Mouse (Mus musculus): ENCODE data around the gene Bcl2l15. TPM values are rescaled to one million over a fixed set of nuclear protein-coding genes. Genes with fewer than 3 reads are reported as not detected.
A peak's percentile ranks its signal among the peaks of the same experiment; 100 is the strongest.
"Not testable (repeated sequence)": the region's sequence is repeated elsewhere in the genome, so short reads cannot be mapped to it uniquely, and the experiment has no call there.

The Bcl2l15 gene
- polyA plus RNA-seq, 1 experiment, result 91.7 TPM

GRCm38 (mm10) chr3:103809799-103810150 is 22.6 kb upstream of the Bcl2l15 start:
- no peak for TF ChIP-seq POLR2A (IDR thresholded peaks at IDR 0.05; ENCODE audit: borderline replicate concordance, insufficient read depth, low read length)
- no peak for TF ChIP-seq CTCF (IDR thresholded peaks at IDR 0.05; ENCODE audit: borderline replicate concordance, insufficient read depth, low read depth, low read length)
- Histone ChIP-seq H3K27ac (ENCODE audit: insufficient read depth, low read length) (peak overlapping the region; percentile 91), H3K27me3 (ENCODE audit: control insufficient read depth, insufficient read depth, low read length) (no peaks in the 10 kb centered on the region), H3K4me1 (ENCODE audit: control insufficient read depth, insufficient read depth, low read length) (peaks cover 4% of the 10 kb centered on the region; the same call in 1 of the 2 replicates), H3K4me3 (replicated peaks; ENCODE audit: insufficient read depth, low read depth, low read length) (peak overlapping the region; percentile 91)
- 2% methylated on average over 14 of the region's 14 CpGs for WGBS
- DNase-seq, result no peak

GRCm38 (mm10) chr3:103810967-103811366 is 21.4 kb upstream of the Bcl2l15 start:
- no peak overlapping the region for H3K4me3 ChIP-seq (replicated peaks; ENCODE audit: insufficient read depth, low read depth, low read length)
- H3K27me3 ChIP-seq (ENCODE audit: control insufficient read depth, insufficient read depth, low read length), result no peaks in the 10 kb centered on the region
- no peak for DNase-seq
- 88% methylated on average over 6 of the region's 6 CpGs for WGBS
- peaks cover 4% of the 10 kb centered on the region; the same call in 1 of the 2 replicates for H3K4me1 ChIP-seq (ENCODE audit: control insufficient read depth, insufficient read depth, low read length)
- no peak overlapping the region for H3K27ac ChIP-seq (ENCODE audit: insufficient read depth, low read length)
- no peak for TF ChIP-seq CTCF (IDR thresholded peaks at IDR 0.05; ENCODE audit: borderline replicate concordance, insufficient read depth, low read depth, low read length)
- no peak for TF ChIP-seq POLR2A (IDR thresholded peaks at IDR 0.05; ENCODE audit: borderline replicate concordance, insufficient read depth, low read length)

- DNase-seq, result no peak
- no peak overlapping the region for H3K27ac ChIP-seq (ENCODE audit: insufficient read depth, low read length)
- TF ChIP-seq CTCF (IDR thresholded peaks at IDR 0.05; ENCODE audit: borderline replicate concordance, insufficient read depth, low read depth, low read length) (peak; percentile 41; the same call in 1 of the 2 replicates), POLR2A (IDR thresholded peaks at IDR 0.05; ENCODE audit: borderline replicate concordance, insufficient read depth, low read length) (no peak)
- no peak overlapping the region for H3K4me3 ChIP-seq (replicated peaks; ENCODE audit: insufficient read depth, low read depth, low read length)
- no peaks in the 10 kb centered on the region for H3K4me1 ChIP-seq (ENCODE audit: control insufficient read depth, insufficient read depth, low read length)
- H3K27me3 ChIP-seq (ENCODE audit: control insufficient read depth, insufficient read depth, low read length), result no peaks in the 10 kb centered on the region
These were observed 4.9 kb upstream of the Bcl2l15 start for GRCm38 (mm10) chr3:103827548-103827947.

GRCm38 (mm10) chr3:103829036-103829435 is 3.4 kb upstream of the Bcl2l15 start:
- Histone ChIP-seq H3K27me3 (ENCODE audit: control insufficient read depth, insufficient read depth, low read length) (no peaks in the 10 kb centered on the region), H3K4me3 (replicated peaks; ENCODE audit: insufficient read depth, low read depth, low read length) (no peak overlapping the region), H3K27ac (ENCODE audit: insufficient read depth, low read length) (no peak overlapping the region), H3K4me1 (ENCODE audit: control insufficient read depth, insufficient read depth, low read length) (no peaks in the 10 kb centered on the region)
- 88% methylated on average over 3 of the region's 3 CpGs for WGBS
- DNase-seq, result no peak
- TF ChIP-seq CTCF (IDR thresholded peaks at IDR 0.05; ENCODE audit: borderline replicate concordance, insufficient read depth, low read depth, low read length), result no peak

GRCm38 (mm10) chr3:103830681-103831080 is 1.7 kb upstream of the Bcl2l15 start:
- H3K27ac ChIP-seq (ENCODE audit: insufficient read depth, low read length); DNase-seq; H3K4me1 ChIP-seq (ENCODE audit: control insufficient read depth, insufficient read depth, low read length); H3K27me3 ChIP-seq (ENCODE audit: control insufficient read depth, insufficient read depth, low read length); H3K4me3 ChIP-seq (replicated peaks; ENCODE audit: insufficient read depth, low read depth, low read length): not testable (repeated sequence)
- 69% methylated on average over 1 of the region's 1 CpGs for WGBS

GRCm38 (mm10) chr3:103831146-103831545 is 1.3 kb upstream of the Bcl2l15 start:
- H3K27ac ChIP-seq (ENCODE audit: insufficient read depth, low read length), result no peak overlapping the region
- 15% methylated on average over 7 of the region's 7 CpGs for WGBS
- no peak overlapping the region for H3K4me3 ChIP-seq (replicated peaks; ENCODE audit: insufficient read depth, low read depth, low read length)
- H3K27me3 ChIP-seq (ENCODE audit: control insufficient read depth, insufficient read depth, low read length), result no peaks in the 10 kb centered on the region
- peak; percentile 40 to 68 for DNase-seq
- TF ChIP-seq CTCF (IDR thresholded peaks at IDR 0.05; ENCODE audit: borderline replicate concordance, insufficient read depth, low read depth, low read length) (no peak), POLR2A (IDR thresholded peaks at IDR 0.05; ENCODE audit: borderline replicate concordance, insufficient read depth, low read length) (no peak)
- H3K4me1 ChIP-seq (ENCODE audit: control insufficient read depth, insufficient read depth, low read length), result no peaks in the 10 kb centered on the region

GRCm38 (mm10) chr3:103834001-103834400 is 1.6 kb downstream of the Bcl2l15 start:
- H3K27ac ChIP-seq (ENCODE audit: insufficient read depth, low read length), result no peak overlapping the region
- DNase-seq, result no peak
- 93% methylated on average over 2 of the region's 2 CpGs for WGBS
- TF ChIP-seq POLR2A (IDR thresholded peaks at IDR 0.05; ENCODE audit: borderline replicate concordance, insufficient read depth, low read length), result no peak
- no peak for TF ChIP-seq CTCF (IDR thresholded peaks at IDR 0.05; ENCODE audit: borderline replicate concordance, insufficient read depth, low read depth, low read length)
- peaks cover 5% of the 10 kb centered on the region; the same call in 1 of the 2 replicates for H3K4me1 ChIP-seq (ENCODE audit: control insufficient read depth, insufficient read depth, low read length)
- no peaks in the 10 kb centered on the region for H3K27me3 ChIP-seq (ENCODE audit: control insufficient read depth, insufficient read depth, low read length)
- no peak overlapping the region for H3K4me3 ChIP-seq (replicated peaks; ENCODE audit: insufficient read depth, low read depth, low read length)

- TF ChIP-seq POLR2A (IDR thresholded peaks at IDR 0.05; ENCODE audit: borderline replicate concordance, insufficient read depth, low read length) (no peak), CTCF (IDR thresholded peaks at IDR 0.05; ENCODE audit: borderline replicate concordance, insufficient read depth, low read depth, low read length) (no peak)
- Histone ChIP-seq H3K27me3 (ENCODE audit: control insufficient read depth, insufficient read depth, low read length) (no peaks in the 10 kb centered on the region), H3K27ac (ENCODE audit: insufficient read depth, low read length) (peak overlapping the region; percentile 44), H3K4me1 (ENCODE audit: control insufficient read depth, insufficient read depth, low read length) (peaks cover 5% of the 10 kb centered on the region; the same call in 1 of the 2 replicates), H3K4me3 (replicated peaks; ENCODE audit: insufficient read depth, low read depth, low read length) (peak overlapping the region; percentile 35)
- WGBS, result 80% methylated on average over 6 of the region's 6 CpGs
- no peak for DNase-seq
These were observed 3.0 kb downstream of the Bcl2l15 start for GRCm38 (mm10) chr3:103835272-103835950.

Measured in cerebellum, adult 2 months (tissue).